Mouse (Mus musculus) right cerebral cortex, postnatal 36 days (tissue): ENCODE measurements at regions not wholly inside any gene's neighbourhood (a gene's known extent, or its start where the extent isn't known, plus 50 kb on each side); places are given as distances from the start of the nearest gene placed in this dataset.

Experiments
- DNase-seq, 2 experiments: peaks; one replicate each; pipeline ENCODE4 v3.0.0; 2022; ENCODE audit warnings: low spot score in 2 of 2, mixed read lengths in 1 of 2

GRCm38 (mm10) chr9:14215961-14216360 is 58.9 kb upstream of the Sesn3 start:
- DNase-seq: no peak

DNA sequence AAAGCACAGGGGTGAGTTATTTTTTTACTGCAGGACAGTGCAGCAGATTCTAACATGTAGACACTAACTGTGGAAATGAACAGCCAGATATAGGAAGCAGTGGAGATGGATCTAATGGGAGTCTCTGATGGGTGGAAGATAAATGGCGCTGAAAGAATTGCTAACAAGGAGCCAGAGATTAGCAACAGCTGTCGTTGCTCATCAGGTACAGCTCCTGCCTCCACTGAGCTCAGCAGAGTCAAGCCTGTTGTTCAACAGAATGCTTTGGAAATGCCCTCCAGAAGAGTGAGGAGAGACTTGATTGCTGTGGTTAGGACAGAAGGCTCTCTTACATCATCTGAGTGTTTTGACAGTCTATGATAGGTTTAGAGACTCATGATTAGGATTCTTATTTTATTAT is 51.9 kb upstream of the Sesn3 start:
- no peak for DNase-seq
